Mouse (Mus musculus) CH12.LX (cell line): ENCODE data around the gene Arpp19.

Experiments
- CHD2 ChIP-seq: IDR thresholded peaks from 2 replicates; pipeline ENCODE4 v1.6.1; 2011; ENCODE audit warnings: low read length, improper control_type of control experiment
- CTCF ChIP-seq, 2 experiments: IDR thresholded peaks in 1 of 2; conservative IDR thresholded peaks in 1 of 2; 2 replicates each; pipeline ENCODE4 v1.5.1; 2011 to 2012; ENCODE audit warnings: low read depth in 2 of 2, low read length in 2 of 2, improper control_type of control experiment in 1 of 2, inconsistent platforms in 1 of 2, mild to moderate bottlenecking in 1 of 2, moderate library complexity in 1 of 2
- EP300 ChIP-seq: IDR thresholded peaks from 2 replicates; pipeline ENCODE4 v1.6.1; 2011; ENCODE audit warnings: low read length, improper control_type of control experiment
- HCFC1 ChIP-seq: IDR thresholded peaks from 2 replicates; pipeline ENCODE4 v1.6.1; 2012; ENCODE audit warnings: low read depth, mild to moderate bottlenecking, inconsistent platforms, low read length, improper control_type of control experiment
- MAX ChIP-seq: IDR thresholded peaks from 2 replicates; pipeline ENCODE4 v1.6.1; 2011; ENCODE audit warnings: low read length, improper control_type of control experiment
- MEF2A ChIP-seq: IDR thresholded peaks from 2 replicates; pipeline ENCODE4 v1.6.1; 2014; ENCODE audit warnings: low read depth, mild to moderate bottlenecking, inconsistent platforms, low read length, improper control_type of control experiment, borderline replicate concordance
- MXI1 ChIP-seq: IDR thresholded peaks from 2 replicates; pipeline ENCODE4 v1.6.1; 2011; ENCODE audit warnings: mild to moderate bottlenecking, low read depth, low read length, improper control_type of control experiment
- NELFE ChIP-seq: IDR thresholded peaks from 2 replicates; pipeline ENCODE4 v1.6.1; 2011; ENCODE audit warnings: low read depth, low read length, improper control_type of control experiment
- POLR2A ChIP-seq: IDR thresholded peaks from 2 replicates; pipeline ENCODE4 v1.6.1; 2011; ENCODE audit warnings: low read depth, mild to moderate bottlenecking, improper control_type of control experiment, low read length
- RAD21 ChIP-seq: IDR thresholded peaks from 2 replicates; pipeline ENCODE4 v1.6.1; 2011; ENCODE audit warnings: low read depth, mild to moderate bottlenecking, low read length, improper control_type of control experiment, moderate library complexity
- RCOR1 ChIP-seq: conservative IDR thresholded peaks from 2 replicates; pipeline ENCODE4 v1.6.1; 2012; ENCODE audit warnings: low read depth, mild to moderate bottlenecking, inconsistent platforms, low read length, improper control_type of control experiment
- SIN3A ChIP-seq: IDR thresholded peaks from 2 replicates; pipeline ENCODE4 v1.6.1; 2012; ENCODE audit warnings: low read length, improper control_type of control experiment, inconsistent platforms
- USF2 ChIP-seq: conservative IDR thresholded peaks from 2 replicates; pipeline ENCODE4 v1.6.1; 2011; ENCODE audit warnings: low read depth, low read length, improper control_type of control experiment
- ZC3H11A ChIP-seq: IDR thresholded peaks from 2 replicates; pipeline ENCODE4 v1.6.1; 2012; ENCODE audit warnings: low read depth, mild to moderate bottlenecking, inconsistent platforms, low read length, improper control_type of control experiment

DNA sequence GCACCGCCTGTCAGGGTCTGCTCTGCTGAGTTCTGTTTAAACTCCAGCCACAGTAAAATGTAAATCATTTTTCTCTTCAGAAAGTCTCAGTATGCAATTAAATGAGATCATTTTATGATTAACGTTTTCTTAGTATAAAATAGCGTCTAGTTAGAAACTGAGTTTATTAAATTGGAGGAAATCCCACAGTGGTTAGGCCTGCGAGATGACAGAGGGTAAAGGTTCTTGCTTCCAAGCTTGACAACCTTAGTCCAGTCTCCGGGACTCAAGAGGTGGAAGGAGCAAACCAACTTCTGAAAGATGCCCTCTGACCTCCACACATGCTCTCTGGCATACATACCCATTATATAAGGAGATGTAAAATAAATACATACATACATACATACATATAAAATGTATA is 17.6 kb downstream of the Arpp19 start:
- TF ChIP-seq EP300: no peak
- TF ChIP-seq POLR2A: no peak
- TF ChIP-seq SIN3A: no peak
- no peak for TF ChIP-seq CHD2
- no peak for TF ChIP-seq ZC3H11A
- TF ChIP-seq HCFC1: no peak
- TF ChIP-seq CTCF (conservative IDR thresholded peaks at IDR 0.05 in 1 of 2, IDR thresholded peaks at IDR 0.05 in 1 of 2; ENCODE audit: low read depth in 2 of 2, low read length in 2 of 2): no peak
- TF ChIP-seq USF2: no peak
- TF ChIP-seq MEF2A: no peak
- TF ChIP-seq MAX: no peak
- no peak for TF ChIP-seq MXI1
- TF ChIP-seq NELFE: no peak
- no peak for TF ChIP-seq RCOR1
- no peak for TF ChIP-seq RAD21
